Mouse (Mus musculus) liver, embryonic 14.5 days (tissue): ENCODE data around the gene Nle1. TPM values are rescaled to one million over a fixed set of nuclear protein-coding genes. Genes with fewer than 3 reads are reported as not detected.

Source experiments
- ATAC-seq: fragments of 200-750 bp; cut with Nextera tagmentation; 2 replicates; pipeline ENCODE4 v1.8.0; 2017; ENCODE audit warnings: moderate number of reproducible peaks, mild to moderate bottlenecking, moderate library complexity; ENCODE audit not compliant: insufficient read depth
- DNase-seq, 3 experiments: peaks; one replicate each; pipeline ENCODE4 v3.0.0-alpha.2; 2012 to 2013; ENCODE audit warnings: low read depth in 3 of 3, low spot score in 3 of 3
- H3K27ac ChIP-seq: fragments of 300-500 bp; sonication (generic); 2 replicates; pipeline ENCODE4 v1.5.1; 2014; ENCODE audit warnings: moderate library complexity, mild to moderate bottlenecking, control low read depth, inconsistent platforms
- H3K27me3 ChIP-seq: fragments of 300-500 bp; sonication (generic); 2 replicates; pipeline ENCODE4 v1.6.1; 2014; ENCODE audit warnings: mild to moderate bottlenecking, low read length, moderate library complexity; ENCODE audit not compliant: control insufficient read depth, insufficient read depth
- H3K36me3 ChIP-seq: fragments of 300-500 bp; sonication (generic); replicated peaks from 2 replicates; pipeline ENCODE4 v1.6.1; 2014; ENCODE audit warnings: low read depth; ENCODE audit not compliant: control insufficient read depth, insufficient read depth
- H3K4me1 ChIP-seq, 2 experiments: fragments of 200-500 bp in 1 of 2; fragments of 300-500 bp in 1 of 2; sonication (generic) in 1 of 2; replicated peaks; 2 replicates each; pipeline ENCODE4 v1.6.1; 2012 to 2014; ENCODE audit warnings: antibody characterized with exemption in 1 of 2, inconsistent platforms in 1 of 2, low read length in 1 of 2; ENCODE audit not compliant: control insufficient read depth in 2 of 2, insufficient read depth in 2 of 2
- H3K4me2 ChIP-seq: fragments of 300-500 bp; sonication (generic); 2 replicates; pipeline ENCODE4 v1.6.1; 2014; ENCODE audit warnings: low read depth, mild to moderate bottlenecking, control low read depth, moderate library complexity
- H3K4me3 ChIP-seq, 2 experiments: fragments of 200-500 bp in 1 of 2; fragments of 300-500 bp in 1 of 2; sonication (generic) in 1 of 2; 2 replicates each; pipeline ENCODE4 v1.5.1; 2012 to 2014; ENCODE audit warnings: low read depth in 2 of 2, low read length in 2 of 2, mild to moderate bottlenecking in 2 of 2, control low read depth in 1 of 2, inconsistent platforms in 1 of 2, moderate library complexity in 1 of 2; ENCODE audit not compliant: insufficient read depth in 1 of 2
- H3K9ac ChIP-seq: fragments of 300-500 bp; sonication (generic); replicated peaks from 2 replicates; pipeline ENCODE4 v1.6.1; 2014; ENCODE audit warnings: mild to moderate bottlenecking, control low read depth, moderate library complexity
- H3K9me3 ChIP-seq: fragments of 300-500 bp; sonication (generic); 2 replicates; pipeline ENCODE4 v1.6.1; 2016; ENCODE audit warnings: low read length, mixed read lengths; ENCODE audit not compliant: control insufficient read depth
- CTCF ChIP-seq: IDR thresholded peaks from 2 replicates; pipeline ENCODE4 v1.5.1; 2016; ENCODE audit warnings: antibody characterized with exemption, low read depth, control low read depth
- EP300 ChIP-seq: IDR thresholded peaks from 2 replicates; pipeline ENCODE4 v1.6.1; 2016; ENCODE audit warnings: antibody characterized with exemption, low read depth
- WGBS: fragments of 180-500 bp; shearing (Covaris S2); extraction: QIAGEN DNeasy Blood & Tissue Kit; methylation state at CpG from one replicate; pipeline ENCODE4 v1.1.7; 2014; ENCODE audit not compliant: insufficient replicate concordance; 5-methylcytosine and 5-hydroxymethylcytosine counted together
- polyA plus RNA-seq, 2 experiments: library from polyadenylated mRNA; depleted of rRNA in 1 of 2; stranded (reverse) in 1 of 2; unstranded in 1 of 2; fragments of >200 nt; fragmentation: Nextera tagmentation in 1 of 2; extraction: Ambion mirVana in 1 of 2; gene quantifications; 2 replicates each; pipeline versions ENCODE4 v1.2.1 to v1.2.3; 2012 to 2014

Nle1 gene
- polyA plus RNA-seq, 2 experiments = 13.8 to 27.2 TPM

- no peaks in the 10 kb centered on the region for H3K4me1 ChIP-seq
- 1% methylated on average over 28 of the region's 28 CpGs for WGBS
- H3K27ac ChIP-seq = no peak overlapping the region
- no peak overlapping the region for H3K9ac ChIP-seq
- TF ChIP-seq EP300 (no peak), CTCF (no peak)
- H3K4me3 ChIP-seq = peak overlapping the region in 1 of 2 experiments; percentile 7; a peak in 1 of 4 replicates
- no peaks in the 10 kb centered on the region for H3K9me3 ChIP-seq
- ATAC-seq = no peak
- peak overlapping the region; percentile 31 for H3K4me2 ChIP-seq
- peaks cover 32% of the 10 kb centered on the region for H3K27me3 ChIP-seq
- H3K36me3 ChIP-seq = no peaks in the 10 kb centered on the region
- no peak for DNase-seq
Observed at GRCm38 (mm10) chr11:82951865-82952611, 43.8 kb upstream of the Nle1 start.

- Histone ChIP-seq H3K4me1 (no peaks in the 10 kb centered on the region), H3K4me2 (peak within 1 kb of the TSS; percentile 31), H3K27ac (no peak within 1 kb of the TSS), H3K36me3 (no peaks in the 10 kb centered on the region), H3K27me3 (peaks cover 32% of the 10 kb centered on the region), H3K4me3 (peak within 1 kb of the TSS in 1 of 2 experiments; percentile 7; a peak in 1 of 4 replicates), H3K9me3 (no peaks in the 10 kb centered on the region), H3K9ac (no peak within 1 kb of the TSS)
- 11% methylated on average over 10 of the region's 10 CpGs for WGBS
- TF ChIP-seq EP300 (no peak), CTCF (no peak)
- no peak for DNase-seq
- ATAC-seq = no peak
Observed at GRCm38 (mm10) chr11:82950736-82951481, 42.7 kb upstream of the Nle1 start, which contains the start of gene Slfn5. Gene Slfn5, plus strand, starts transcription at chr11:82951349.

- no peak for ATAC-seq
- no peaks in the 10 kb centered on the region for H3K4me1 ChIP-seq
- TF ChIP-seq CTCF (no peak), EP300 (no peak)
- DNase-seq = no peak
- no peaks in the 10 kb centered on the region for H3K9me3 ChIP-seq
- peaks cover 29% of the 10 kb centered on the region for H3K27me3 ChIP-seq
- no peak overlapping the region for H3K9ac ChIP-seq
- no peaks in the 10 kb centered on the region for H3K36me3 ChIP-seq
- H3K27ac ChIP-seq = no peak overlapping the region
- H3K4me3 ChIP-seq = no peak overlapping the region
- WGBS = 47% methylated on average over 9 of the region's 9 CpGs
- H3K4me2 ChIP-seq = no peak overlapping the region
Observed at GRCm38 (mm10) chr11:82949036-82949435, 40.8 kb upstream of the Nle1 start.

GRCm38 (mm10) chr11:82947457-82947856, 39.2 kb upstream of the Nle1 start:
- Histone ChIP-seq H3K9ac (no peak overlapping the region), H3K4me2 (no peak overlapping the region), H3K9me3 (no peaks in the 10 kb centered on the region), H3K27me3 (peaks cover 23% of the 10 kb centered on the region), H3K4me1 (no peaks in the 10 kb centered on the region), H3K4me3 (no peak overlapping the region), H3K27ac (no peak overlapping the region), H3K36me3 (no peaks in the 10 kb centered on the region)
- ATAC-seq (no peak), DNase-seq (no peak)
- TF ChIP-seq CTCF (no peak), EP300 (no peak)
- WGBS = 52% methylated on average over 4 of the region's 4 CpGs

GRCm38 (mm10) chr11:82945636-82946035, 37.4 kb upstream of the Nle1 start:
- no peak overlapping the region for H3K4me2 ChIP-seq
- no peaks in the 10 kb centered on the region for H3K36me3 ChIP-seq
- TF ChIP-seq EP300 (no peak), CTCF (no peak)
- no peak overlapping the region for H3K4me3 ChIP-seq
- DNase-seq (no peak), ATAC-seq (no peak)
- peaks cover 7% of the 10 kb centered on the region for H3K27me3 ChIP-seq
- no peak overlapping the region for H3K9ac ChIP-seq
- H3K4me1 ChIP-seq = no peaks in the 10 kb centered on the region
- no peaks in the 10 kb centered on the region for H3K9me3 ChIP-seq
- WGBS = 38% methylated on average over 2 of the region's 2 CpGs
- no peak overlapping the region for H3K27ac ChIP-seq
